Mouse (Mus musculus): ENCODE results near the gene Slc28a2.
"Not testable (repeated sequence)": the region's sequence is repeated elsewhere in the genome, so short reads cannot be mapped to it uniquely, and the experiment has no call there.

Slc28a2 gene

DNA sequence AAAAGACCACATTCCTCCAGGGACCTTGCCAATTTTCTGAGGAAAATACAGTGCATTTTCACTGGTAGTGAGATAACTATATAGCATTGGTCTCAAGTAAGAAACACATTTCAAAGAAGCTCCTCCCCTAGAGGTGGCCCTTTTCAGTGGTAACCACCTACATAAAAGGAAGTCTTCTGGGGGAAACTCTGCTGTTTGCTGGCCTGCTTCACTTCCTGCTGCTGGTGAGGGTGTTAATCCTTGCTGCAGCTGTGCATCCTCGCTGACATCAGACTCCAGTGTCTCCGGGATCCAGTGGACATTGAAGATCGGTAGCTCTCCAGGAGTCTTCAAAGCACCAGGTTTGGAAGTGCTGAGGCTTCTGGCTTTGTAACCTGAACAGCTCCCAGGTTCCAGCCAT lies at the start of gene Slc28a2:
TSS of gene Slc28a2 (plus strand) at position 278 of the 400 bp plus-strand sequence.
- peak; percentile 49 for DNase-seq (ENCODE audit: low spot score)

DNA sequence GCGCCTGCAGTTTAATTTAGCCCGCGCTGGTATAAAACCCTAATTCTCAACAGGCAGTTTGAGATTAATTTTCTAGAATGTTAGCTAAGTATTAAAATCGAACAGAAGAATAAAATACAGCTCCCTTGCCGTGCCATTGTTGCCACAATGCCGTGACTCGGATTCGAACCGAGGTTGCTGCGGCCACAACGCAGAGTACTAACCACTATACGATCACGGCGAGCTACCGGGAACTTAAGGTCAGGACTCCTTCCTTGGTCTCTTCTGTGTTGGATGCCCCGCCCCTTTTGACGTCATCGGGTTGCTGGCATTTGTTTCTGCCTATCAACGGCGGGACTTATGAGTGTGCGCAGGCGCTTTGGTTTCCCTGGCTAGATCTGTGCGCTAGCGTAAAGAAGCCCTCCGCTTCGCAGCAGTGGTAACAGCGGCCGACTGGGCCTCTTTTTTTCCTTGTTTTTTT lies 49.0 kb upstream of the Slc28a2 start:
- peak; percentile 98 for DNase-seq (ENCODE audit: low spot score)

DNA sequence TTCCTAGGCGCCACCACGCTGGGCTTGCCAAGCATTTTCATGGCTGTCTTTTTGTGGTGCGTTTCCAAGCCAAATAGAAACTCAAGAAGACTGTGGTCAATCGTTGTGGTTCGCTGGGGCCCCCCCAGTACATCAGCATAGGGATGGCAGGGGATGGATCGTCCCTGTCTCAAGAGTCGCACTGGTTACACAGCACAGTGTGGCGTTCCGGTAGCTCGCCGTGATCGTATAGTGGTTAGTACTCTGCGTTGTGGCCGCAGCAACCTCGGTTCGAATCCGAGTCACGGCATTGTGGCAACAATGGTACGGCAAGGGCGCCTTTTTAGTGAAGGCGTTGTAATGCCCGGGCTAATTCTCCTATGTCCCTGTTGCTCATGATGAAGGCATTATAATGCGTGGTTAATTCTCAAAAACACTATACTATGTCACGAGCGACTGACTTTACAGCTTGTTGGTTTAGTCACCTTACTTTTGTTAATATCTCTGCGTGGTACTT lies 48.5 kb upstream of the Slc28a2 start:
- peak; percentile 76 for DNase-seq (ENCODE audit: low spot score)

DNA sequence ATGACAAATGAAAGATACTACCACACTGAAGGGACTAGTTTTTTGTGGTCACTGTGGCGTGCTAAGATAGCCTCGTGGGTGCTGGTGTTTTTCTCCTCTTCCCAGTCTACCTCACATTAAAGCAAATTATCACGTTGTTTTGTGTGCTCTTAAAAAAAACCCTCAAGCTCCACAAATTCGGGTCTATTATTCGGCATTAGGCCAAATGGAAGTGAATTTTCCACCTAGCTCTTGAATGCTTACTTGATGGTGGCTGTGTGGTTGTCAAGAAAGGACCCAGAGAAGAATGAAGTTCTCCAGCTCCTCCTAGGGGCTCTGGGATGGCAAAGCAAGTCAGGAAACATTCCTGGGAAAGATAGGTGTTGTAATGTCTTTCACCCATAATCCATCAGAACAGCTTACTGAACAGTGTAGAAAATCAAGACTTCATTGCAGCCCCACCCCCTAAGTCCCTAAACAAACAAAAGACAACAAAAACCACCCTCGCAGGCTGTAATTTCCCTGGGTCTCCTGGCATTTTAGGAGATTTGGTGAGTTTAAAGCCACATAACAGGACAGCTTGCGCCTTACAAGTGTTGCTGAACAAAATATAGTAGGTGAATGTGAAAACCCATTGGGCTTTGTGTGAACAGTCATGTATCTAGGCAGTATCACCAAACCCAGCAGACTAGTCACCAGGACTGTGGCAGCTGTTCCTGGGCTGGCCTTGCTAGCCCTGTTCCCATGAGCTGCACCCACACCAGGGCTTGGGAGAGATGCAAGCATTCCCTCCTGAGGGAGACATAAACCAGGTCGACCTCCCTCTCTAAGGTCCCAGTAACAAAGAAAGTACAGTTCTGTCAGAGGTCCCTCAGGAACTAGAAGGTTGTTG lies 47.6 kb upstream of the Slc28a2 start:
- DNase-seq (ENCODE audit: low spot score) = no peak

DNA sequence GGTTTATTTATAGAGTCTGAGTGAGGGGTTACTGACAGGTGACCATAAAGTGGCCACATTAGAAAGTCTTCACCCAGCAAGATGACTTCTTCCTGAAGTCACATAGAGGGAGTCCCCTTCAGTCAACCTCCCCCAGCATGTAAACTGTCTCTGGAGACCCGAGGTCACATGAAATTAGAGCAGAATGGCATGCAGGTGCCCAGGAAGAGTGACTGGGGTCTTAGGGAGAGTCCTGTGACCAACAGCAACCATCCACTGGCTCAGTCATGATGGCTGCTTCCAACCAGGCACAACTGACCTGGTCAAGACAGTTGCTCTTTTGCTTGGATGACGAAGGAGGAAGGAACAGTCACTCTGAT lies 47.0 kb upstream of the Slc28a2 start:
- no peak for DNase-seq (ENCODE audit: low spot score)

DNA sequence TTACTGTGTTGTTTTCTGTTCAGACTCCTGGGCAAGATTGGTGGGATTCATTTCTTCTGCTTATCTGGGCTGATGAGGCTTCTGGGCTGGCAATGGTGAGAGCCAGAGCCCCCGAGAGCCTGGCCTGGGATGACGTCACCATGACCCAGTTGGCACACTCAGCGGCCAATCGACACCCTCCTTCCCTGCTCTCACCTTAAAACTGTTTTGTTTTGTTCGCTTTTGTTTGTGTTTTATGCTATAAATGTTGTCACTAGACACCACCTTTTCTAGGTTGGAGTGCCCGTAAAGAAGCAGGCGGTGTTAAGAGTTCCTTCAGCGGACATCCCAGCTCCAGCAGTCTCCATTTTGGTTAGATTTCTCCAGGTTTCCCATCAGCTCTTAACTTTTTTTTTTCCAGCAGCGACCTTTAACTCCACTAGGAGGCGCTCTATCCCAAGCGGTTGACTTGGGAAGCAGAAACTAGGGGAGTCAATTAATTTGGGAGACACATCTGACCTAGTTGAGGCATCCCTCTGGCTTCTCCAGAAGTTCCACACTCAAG lies 45.4 kb upstream of the Slc28a2 start:
- DNase-seq (ENCODE audit: low spot score) = peak; percentile 47

DNA sequence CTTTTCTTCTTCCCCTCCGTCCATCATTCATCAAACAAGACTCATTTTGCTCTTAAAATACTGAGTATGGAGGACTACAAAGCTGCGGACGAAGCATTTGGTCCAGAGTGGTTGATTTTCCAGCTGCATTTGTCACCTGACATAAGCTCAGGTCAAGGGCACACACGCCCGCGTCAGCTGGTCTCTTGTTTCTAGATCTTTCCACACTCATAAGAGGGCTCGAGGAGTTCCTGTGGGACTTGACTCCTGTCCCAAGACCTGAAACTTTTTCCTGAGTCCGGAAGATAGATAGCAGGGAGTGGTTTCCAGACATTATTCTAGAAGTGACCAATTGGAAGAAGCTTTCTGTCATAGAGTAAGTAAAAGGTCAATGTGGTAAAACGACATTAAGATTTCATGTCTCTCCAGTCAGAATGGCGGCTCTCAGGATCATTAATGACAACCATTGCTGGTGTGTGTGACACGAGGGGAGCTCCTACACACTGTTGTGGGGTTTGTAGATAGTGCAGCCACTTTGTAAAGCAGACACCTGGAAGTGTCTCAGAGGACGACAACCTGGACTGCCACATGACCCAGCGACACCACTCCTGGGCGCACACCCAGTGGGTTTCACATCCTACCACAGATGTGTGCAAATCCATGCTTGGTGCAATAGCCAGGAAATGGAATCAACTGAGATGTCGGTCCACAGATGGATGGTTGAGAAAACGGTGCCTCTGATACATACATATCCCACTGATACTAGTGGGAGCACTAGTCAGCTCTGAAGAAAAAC lies 44.8 kb upstream of the Slc28a2 start:
- no peak for DNase-seq (ENCODE audit: low spot score)

GRCm38 (mm10) chr2:122382121-122382520 lies 44.2 kb upstream of the Slc28a2 start:
- no peak for DNase-seq (ENCODE audit: low spot score)

GRCm38 (mm10) chr2:122385095-122385494 lies 41.2 kb upstream of the Slc28a2 start:
- DNase-seq (ENCODE audit: low spot score) = no peak

DNA sequence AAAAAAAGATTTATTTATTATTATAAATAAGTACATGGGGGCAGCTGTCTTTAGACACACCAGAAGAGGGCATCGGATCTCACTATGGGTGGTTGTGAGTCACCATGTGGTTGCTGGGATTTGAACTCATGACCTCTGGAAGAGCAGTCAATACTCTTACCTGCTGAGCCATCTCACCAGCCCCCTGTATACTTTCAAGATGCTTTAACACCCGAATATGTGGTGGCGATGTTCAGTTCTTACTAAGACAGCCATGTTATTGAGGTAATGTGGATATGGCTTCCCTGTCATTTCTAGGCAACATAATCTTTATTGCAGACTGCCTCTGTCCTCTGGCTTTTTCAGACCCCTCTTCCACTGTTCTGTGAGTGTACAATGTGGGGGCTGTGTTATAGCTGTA lies 39.1 kb upstream of the Slc28a2 start:
- not testable (repeated sequence) for DNase-seq (ENCODE audit: low spot score)

DNA sequence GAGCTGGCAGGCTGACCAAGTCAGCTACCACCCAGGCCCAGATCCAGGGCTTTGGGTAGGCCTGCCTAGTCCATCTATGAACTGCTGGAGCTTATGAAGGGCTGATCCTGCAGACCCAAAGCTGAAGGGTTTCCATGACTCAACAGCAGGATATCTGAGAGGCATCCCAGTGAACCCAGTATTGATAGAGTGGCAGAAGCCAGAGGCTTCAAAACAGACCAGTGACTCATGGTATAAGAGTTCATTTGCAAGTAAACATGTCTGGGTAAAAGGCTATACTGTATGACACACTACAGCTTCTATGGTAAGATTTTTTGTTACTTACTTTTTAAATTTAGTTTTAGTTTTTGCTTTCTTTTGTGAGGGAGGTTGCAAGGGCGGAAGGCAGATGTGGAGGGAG lies 30.1 kb upstream of the Slc28a2 start:
- no peak for DNase-seq (ENCODE audit: low spot score)

DNA sequence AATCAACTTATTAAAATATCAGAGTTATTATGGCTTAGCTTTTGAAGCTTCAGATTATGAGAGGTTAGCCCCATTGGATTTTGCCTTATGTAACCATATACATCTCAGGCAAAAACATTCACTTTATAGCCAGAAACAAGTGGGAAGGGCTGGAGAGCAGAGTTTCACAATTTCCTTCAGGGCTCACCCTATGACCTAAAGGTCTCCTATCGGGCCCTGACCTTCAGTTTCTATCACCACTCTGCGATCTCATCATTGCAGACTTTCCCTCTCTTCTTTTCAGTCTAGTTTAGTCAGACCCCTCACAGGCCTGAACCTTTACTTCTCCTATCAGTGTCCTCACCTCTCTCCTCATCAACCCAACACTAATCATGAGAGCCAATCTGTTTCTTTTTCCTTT lies 18.7 kb upstream of the Slc28a2 start:
- no peak for DNase-seq (ENCODE audit: low spot score)

GRCm38 (mm10) chr2:122408928-122409327 lies 17.3 kb upstream of the Slc28a2 start:
- no peak for DNase-seq (ENCODE audit: low spot score)

- not testable (repeated sequence) for DNase-seq (ENCODE audit: low spot score)
Measured at GRCm38 (mm10) chr2:122426645-122427044, 368 bp downstream of the Slc28a2 start.

- not testable (repeated sequence) for DNase-seq (ENCODE audit: low spot score)
Measured at GRCm38 (mm10) chr2:122438706-122439482, 12.6 kb downstream of the Slc28a2 start.

DNA sequence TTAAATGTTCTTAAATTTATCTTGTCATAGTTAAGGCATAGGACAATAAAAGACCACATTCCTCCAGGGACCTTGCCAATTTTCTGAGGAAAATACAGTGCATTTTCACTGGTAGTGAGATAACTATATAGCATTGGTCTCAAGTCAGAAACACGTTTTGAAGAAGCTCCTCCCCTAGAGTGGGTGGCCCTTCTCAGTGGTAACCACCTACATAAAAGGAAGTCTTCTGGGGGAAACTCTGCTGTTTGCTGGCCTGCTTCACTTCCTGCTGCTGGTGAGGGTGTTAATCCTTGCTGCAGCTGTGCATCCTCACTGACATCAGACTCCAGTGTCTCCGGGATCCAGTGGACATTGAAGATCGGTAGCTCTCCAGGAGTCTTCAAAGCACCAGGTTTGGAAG lies 14.2 kb downstream of the Slc28a2 start:
- peak; percentile 74 for DNase-seq (ENCODE audit: low spot score)

DNA sequence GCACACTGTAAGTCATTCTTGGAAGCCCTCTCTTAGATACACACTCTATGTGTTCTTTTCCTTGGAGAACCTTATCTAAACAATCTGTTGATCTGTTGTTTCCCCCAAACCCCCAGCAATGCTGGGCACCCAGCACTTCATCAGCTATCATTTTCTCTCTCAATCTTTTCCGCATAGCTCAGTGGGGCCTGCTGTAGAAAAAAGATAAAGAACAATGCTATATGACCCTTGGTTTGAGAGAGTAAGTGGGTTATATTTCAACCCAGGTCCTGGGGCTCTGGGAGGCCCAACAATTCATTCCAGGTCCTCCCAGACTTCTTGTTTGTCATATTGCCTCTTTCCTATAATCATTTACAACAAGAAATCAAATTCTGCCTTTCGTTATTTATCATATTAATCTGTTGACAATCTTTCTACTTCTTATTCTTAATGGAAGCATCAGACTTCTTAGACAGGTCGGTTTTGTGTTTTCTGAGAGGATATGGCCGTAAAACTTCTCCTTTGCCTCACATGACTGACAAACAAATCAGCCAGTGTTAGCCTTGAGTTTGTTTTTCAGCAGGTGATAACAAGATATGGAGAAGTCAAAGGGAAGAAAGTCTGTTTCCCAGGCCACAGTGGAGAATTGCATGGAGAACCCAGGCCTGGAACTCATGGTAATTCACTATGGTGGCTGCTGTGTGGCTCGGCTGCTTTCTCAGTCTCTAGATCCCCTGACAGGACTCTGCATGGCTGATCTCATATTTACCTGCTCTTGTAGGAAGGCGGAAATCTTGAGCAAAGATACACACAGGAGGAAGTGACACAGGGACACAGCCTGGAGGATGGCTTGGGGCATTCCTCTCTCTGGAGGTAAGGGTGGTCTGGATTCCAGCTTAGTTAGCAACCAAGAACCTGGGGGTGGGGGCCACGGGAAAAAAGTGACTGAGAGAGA lies 15.0 kb downstream of the Slc28a2 start:
- DNase-seq (ENCODE audit: low spot score) = no peak

DNA sequence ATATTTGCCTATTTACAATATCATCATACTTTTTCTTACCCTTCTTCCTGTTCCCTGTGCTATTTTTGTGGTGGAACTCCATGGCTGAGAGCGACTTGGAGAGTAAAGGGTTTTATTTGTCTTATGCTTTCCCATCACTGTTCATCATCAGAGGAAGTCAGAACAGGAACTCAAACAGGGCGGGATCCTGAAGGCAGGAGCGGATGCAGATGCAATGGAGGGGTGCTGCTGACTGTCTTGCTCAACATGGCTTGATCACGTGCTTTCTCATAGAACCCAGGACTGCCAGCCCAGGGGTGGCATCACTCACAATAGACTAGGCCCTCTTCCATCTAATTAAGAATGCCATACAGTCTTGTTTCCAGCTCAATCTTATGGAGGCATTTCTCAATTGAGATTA lies 24.1 kb downstream of the Slc28a2 start:
- DNase-seq (ENCODE audit: low spot score) = no peak

DNA sequence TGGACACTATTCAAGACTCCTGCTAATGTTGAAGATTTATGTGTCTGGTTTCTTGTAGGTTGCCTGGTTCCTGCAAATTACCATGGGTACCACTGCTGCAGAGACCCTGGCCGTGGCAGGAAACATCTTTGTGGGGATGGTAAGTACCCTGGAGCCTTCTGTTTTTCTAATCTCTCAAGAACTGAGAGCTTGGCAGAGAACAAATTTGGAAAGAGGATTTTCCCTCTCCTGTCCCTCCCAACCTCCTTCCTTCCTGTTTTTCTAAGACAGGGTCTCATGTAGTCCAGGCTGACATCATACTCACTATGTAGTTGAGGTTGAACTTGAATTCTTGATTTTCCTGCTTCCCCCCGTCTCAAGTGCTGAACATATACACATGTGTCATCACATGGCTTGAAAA lies 26.1 kb downstream of the Slc28a2 start:
- no peak for DNase-seq (ENCODE audit: low spot score)

GRCm38 (mm10) chr2:122466901-122467300 lies 40.6 kb downstream of the Slc28a2 start:
- peak; percentile 78 for DNase-seq (ENCODE audit: low spot score)
